Mouse (Mus musculus) inflammation-experienced regulatory T-cells, adult 16 weeks (primary cell): ENCODE results near the gene Sprr2h. TPM values are rescaled to one million over a fixed set of nuclear protein-coding genes. Genes with fewer than 3 reads are reported as not detected.

Experiments
- polyA plus RNA-seq: library from polyadenylated mRNA; unstranded; fragments of 100-300 nt; shearing (Covaris generic); gene quantifications from one replicate; pipeline ENCODE4 v1.2.1, GENCODE M21; 2017

The Sprr2h gene
- polyA plus RNA-seq, result not detected

GRCm38 (mm10) chr3:92385385-92385784 lies at the start of gene Sprr2h:
Gene Sprr2h, plus strand, starts transcription at chr3:92385685.

GRCm38 (mm10) chr3:92338840-92339239 lies 46.6 kb upstream of the Sprr2h start, which contains the start of gene Sprr2d:
Gene Sprr2d, plus strand, starts transcription at chr3:92339140.

GRCm38 (mm10) chr3:92351843-92352242 lies 33.6 kb upstream of the Sprr2h start, which contains the start of gene Sprr2e:
Gene Sprr2e, plus strand, starts transcription at chr3:92352143.

DNA sequence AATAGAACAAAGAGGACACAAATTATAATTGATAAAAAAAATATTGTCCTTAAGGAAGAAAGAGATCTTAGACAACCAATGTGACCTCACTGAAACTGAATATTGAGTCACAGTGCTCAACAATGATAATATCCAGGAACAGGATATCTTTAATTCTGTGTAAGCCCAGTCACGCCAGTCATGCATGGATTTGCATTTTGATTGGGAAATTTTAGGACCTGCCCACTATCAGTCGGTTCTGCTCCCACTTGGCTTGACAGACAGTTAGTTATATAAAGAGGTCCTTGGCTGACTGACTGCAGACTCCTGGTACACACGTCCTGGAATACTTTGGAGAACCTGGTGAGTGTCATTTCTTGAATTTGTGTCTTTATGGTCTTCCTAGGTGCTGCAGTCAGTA lies 20.6 kb upstream of the Sprr2h start, which contains the start of gene Sprr2f:
TSS of gene Sprr2f (plus strand) at position 301 of the 400 bp plus-strand sequence.

GRCm38 (mm10) chr3:92407691-92408090 lies 22.2 kb downstream of the Sprr2h start, which contains the start of gene Sprr2i:
Gene Sprr2i, plus strand, starts transcription at chr3:92407991.

GRCm38 (mm10) chr3:92417782-92418181 lies 32.3 kb downstream of the Sprr2h start, which contains the start of gene Sprr2j-ps:
Gene Sprr2j-ps, plus strand, starts transcription at chr3:92418082.

DNA sequence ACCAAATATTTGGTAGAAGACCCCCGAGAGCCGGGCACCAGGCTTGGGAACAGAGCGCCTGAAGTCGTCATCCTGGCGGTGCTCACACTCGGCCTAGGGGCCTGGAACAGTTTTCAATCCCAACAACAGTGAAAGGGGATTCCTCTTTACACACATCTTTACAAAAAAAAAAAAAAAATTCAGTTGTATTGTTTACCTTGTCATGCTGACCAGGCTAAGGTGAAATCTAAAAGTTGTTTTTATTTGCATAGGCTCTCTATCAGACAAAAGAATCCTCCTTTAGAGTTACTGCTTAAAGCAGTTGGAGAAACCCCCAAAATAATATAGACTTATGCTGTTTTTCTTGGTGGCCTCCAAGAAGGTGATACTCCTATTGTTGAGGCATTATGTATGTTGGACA lies 43.8 kb downstream of the Sprr2h start, which contains the start of gene Gm9774:
TSS of gene Gm9774 (minus strand) at position 101 of the 400 bp plus-strand sequence.

DNA sequence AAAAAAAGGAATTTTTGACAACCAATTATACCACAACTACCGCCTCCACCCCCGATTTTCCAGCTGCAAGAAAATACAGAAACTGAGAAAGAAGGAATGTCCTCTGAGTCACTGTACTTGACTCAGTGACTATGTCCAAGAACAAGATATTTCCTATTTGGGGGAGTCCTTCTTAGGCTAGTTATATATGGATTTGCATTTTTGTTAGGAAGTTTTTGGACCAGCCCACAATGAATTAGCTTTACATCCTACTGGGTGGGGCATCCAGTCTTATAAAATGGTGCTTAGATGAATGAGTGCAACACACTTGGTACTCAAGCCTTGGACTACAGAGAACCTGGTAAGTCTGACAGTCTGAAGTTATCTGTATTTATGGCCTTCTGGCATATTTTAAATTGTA lies 46.8 kb downstream of the Sprr2h start, which contains the start of gene Sprr2k:
TSS of gene Sprr2k (plus strand) at position 301 of the 400 bp plus-strand sequence.

Other genes with a start within 250 kb of the Sprr2h start
- not detected for gene Lelp1, start 242.9 kb upstream of the Sprr2h start, polyA plus RNA-seq
- gene Sprr2a1, start 169.9 kb upstream of the Sprr2h start, polyA plus RNA-seq, result not detected
- not detected for gene Sprr2a2, start 169.8 kb upstream of the Sprr2h start, polyA plus RNA-seq
- not detected for gene Sprr2a3, start 100.3 kb upstream of the Sprr2h start, polyA plus RNA-seq
- gene Sprr2b, start 69.1 kb upstream of the Sprr2h start, polyA plus RNA-seq, result not detected
- gene Sprr2d, start 46.5 kb upstream of the Sprr2h start, polyA plus RNA-seq, result not detected
- not detected for gene Sprr2e, start 33.5 kb upstream of the Sprr2h start, polyA plus RNA-seq
- gene Sprr2f, start 20.5 kb upstream of the Sprr2h start, polyA plus RNA-seq, result not detected
- not detected for gene Sprr2i, start 22.3 kb downstream of the Sprr2h start, polyA plus RNA-seq
- not detected for gene Sprr2j-ps, start 32.4 kb downstream of the Sprr2h start, polyA plus RNA-seq
- 22.3 TPM for gene Gm9774, start 43.7 kb downstream of the Sprr2h start, polyA plus RNA-seq
- not detected for gene Sprr2k, start 46.9 kb downstream of the Sprr2h start, polyA plus RNA-seq
- gene Sprr1b, start 53.1 kb downstream of the Sprr2h start, polyA plus RNA-seq, result not detected
- gene Sprr3, start 73.0 kb downstream of the Sprr2h start, polyA plus RNA-seq, result not detected
- not detected for gene Sprr1a, start 100.2 kb downstream of the Sprr2h start, polyA plus RNA-seq
- gene Sprr4, start 114.8 kb downstream of the Sprr2h start, polyA plus RNA-seq, result not detected
- not detected for gene 2310046K23Rik, start 148.8 kb downstream of the Sprr2h start, polyA plus RNA-seq
- not detected for gene Ivl, start 188.1 kb downstream of the Sprr2h start, polyA plus RNA-seq
- gene Smcp, start 203.3 kb downstream of the Sprr2h start, polyA plus RNA-seq, result not detected
- not detected for gene 2210017I01Rik, start 221.8 kb downstream of the Sprr2h start, polyA plus RNA-seq
- gene Lce6a, start 236.0 kb downstream of the Sprr2h start, polyA plus RNA-seq, result not detected